Mouse (Mus musculus): Measurements from ENCODE around the gene Wee1. TPM values are rescaled to one million over a fixed set of nuclear protein-coding genes. Genes with fewer than 3 reads are reported as not detected.

Gene Wee1
- total RNA-seq, 2 experiments from 2014 or later, result 11.9 to 13.5 TPM

- DNase-seq (ENCODE audit: low spot score in 2 of 2), result no peak
Measured at GRCm38 (mm10) chr7:110184608-110185007, 62.8 kb downstream of the Wee1 start.

GRCm38 (mm10) chr7:110189951-110190350 lies 68.1 kb downstream of the Wee1 start:
- DNase-seq (ENCODE audit: low spot score in 2 of 2), result no peak

Other genes starting within 250 kb of the Wee1 start
- 100 to 1,000 TPM; 113 to 127 TPM for gene Dennd5a, start 161.6 kb upstream of the Wee1 start, total RNA-seq (2021)
- gene Tmem41b, start 135.1 kb upstream of the Wee1 start, total RNA-seq (2021), result 10 to 100 TPM; 41.3 to 46.5 TPM
- gene Ipo7, start 103.8 kb upstream of the Wee1 start, total RNA-seq (2021), result 10 to 100 TPM; 88.4 to 88.6 TPM
- gene Zfp143, start 60.8 kb upstream of the Wee1 start, total RNA-seq (2021), result 10 to 100 TPM in 1 of 2 experiments, 1 to 10 TPM in 1; 6.8 to 10.1 TPM
- gene Swap70, start 99.7 kb downstream of the Wee1 start, total RNA-seq (2021), result 10 to 100 TPM; 17.9 to 20.0 TPM